Mouse (Mus musculus): ENCODE results near the gene Tnn.

GRCm38 (mm10) chr1:160195337-160195663 lies 41.9 kb upstream of the Tnn start:
- TF ChIP-seq POLR2A (IDR thresholded peaks at IDR 0.05; ENCODE audit: borderline replicate concordance, insufficient read depth, low read length) (no peak), CTCF (IDR thresholded peaks at IDR 0.05; ENCODE audit: borderline replicate concordance, insufficient read depth, low read depth, low read length) (no peak)
